Mouse (Mus musculus): ENCODE results near the gene Olfr1453.
"Not testable (repeated sequence)": the region's sequence is repeated elsewhere in the genome, so short reads cannot be mapped to it uniquely, and the experiment has no call there.

Gene Olfr1453

GRCm38 (mm10) chr19:13028227-13028626 lies at the start of gene Olfr1453:
Gene Olfr1453, minus strand, starts transcription at chr19:13028327.
- no peak for DNase-seq (ENCODE audit: low spot score)

GRCm38 (mm10) chr19:13060310-13060709 lies 32.2 kb upstream of the Olfr1453 start, which contains the start of gene Olfr1454:
Gene Olfr1454, plus strand, starts transcription at chr19:13060610.
- DNase-seq (ENCODE audit: low spot score): no peak

DNA sequence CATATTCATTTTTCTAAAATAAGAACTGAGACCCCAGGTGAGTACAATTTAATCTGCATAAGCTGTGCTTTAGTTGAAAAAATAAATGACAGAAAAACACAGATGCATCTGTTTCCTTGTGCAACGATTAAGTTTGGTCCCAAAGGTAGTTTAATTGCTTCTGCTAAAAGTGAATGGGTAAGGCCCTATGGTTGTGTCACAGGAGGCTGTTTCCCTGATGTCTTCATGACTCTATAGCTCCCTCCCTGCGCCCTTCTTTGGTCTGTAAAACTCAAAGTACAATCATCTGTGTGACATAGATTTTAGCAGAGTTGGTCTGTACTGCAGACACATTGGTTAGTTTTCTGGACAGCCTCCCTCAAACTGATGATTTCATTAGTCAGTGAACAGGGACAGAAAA lies 33.4 kb downstream of the Olfr1453 start, which contains the start of gene Olfr1451:
Gene Olfr1451 (plus strand): TSS at position 301 of the 400 bp plus-strand sequence.
- no peak for DNase-seq (ENCODE audit: low spot score)

GRCm38 (mm10) chr19:12992316-12992715 lies 35.8 kb downstream of the Olfr1453 start:
- DNase-seq (ENCODE audit: low spot score): not testable (repeated sequence)

Measured in T-cell, adult 2 months (primary cell).